Mouse (Mus musculus) lung, embryonic 15.5 days (tissue): ENCODE data around the gene Gm5678. TPM values are rescaled to one million over a fixed set of nuclear protein-coding genes. Genes with fewer than 3 reads are reported as not detected.

Experiments used
- ATAC-seq: fragments of 200-750 bp; cut with Nextera tagmentation; 2 replicates; pipeline ENCODE4 v1.8.0; 2017; ENCODE audit warnings: moderate number of reproducible peaks, borderline replicate concordance; ENCODE audit not compliant: low FRiP score, low TSS enrichment; ENCODE audit errors: extremely low read depth
- H3K27ac ChIP-seq: fragments of 300-500 bp; sonication (generic); 2 replicates; pipeline ENCODE4 v1.5.1; 2015; ENCODE audit warnings: moderate library complexity, mild to moderate bottlenecking, inconsistent platforms
- H3K27me3 ChIP-seq: fragments of 300-500 bp; sonication (generic); 2 replicates; pipeline ENCODE4 v1.6.1; 2015; ENCODE audit warnings: inconsistent platforms
- H3K36me3 ChIP-seq: fragments of 300-500 bp; sonication (generic); 2 replicates; pipeline ENCODE4 v1.6.1; 2015; ENCODE audit warnings: inconsistent platforms
- H3K4me1 ChIP-seq: fragments of 300-500 bp; sonication (generic); 2 replicates; pipeline ENCODE4 v1.6.1; 2015; ENCODE audit warnings: inconsistent platforms
- H3K4me2 ChIP-seq: fragments of 300-500 bp; sonication (generic); 2 replicates; pipeline ENCODE4 v1.6.1; 2015; ENCODE audit warnings: inconsistent platforms, mild to moderate bottlenecking, moderate library complexity
- H3K4me3 ChIP-seq: fragments of 300-500 bp; sonication (generic); 2 replicates; pipeline ENCODE4 v1.5.1; 2015; ENCODE audit warnings: mild to moderate bottlenecking, inconsistent platforms
- H3K9ac ChIP-seq: fragments of 300-500 bp; sonication (generic); 2 replicates; pipeline ENCODE4 v1.6.1; 2015; ENCODE audit warnings: inconsistent platforms
- H3K9me3 ChIP-seq: fragments of 300-500 bp; sonication (generic); 2 replicates; pipeline ENCODE4 v1.6.1; 2016; ENCODE audit warnings: inconsistent platforms
- WGBS: fragments of 180-500 bp; shearing (Covaris S2); methylation state at CpG from one replicate; pipeline ENCODE4 v1.1.7; 2015; 5-methylcytosine and 5-hydroxymethylcytosine counted together
- polyA plus RNA-seq: library from polyadenylated mRNA; unstranded; fragments of >200 nt; fragmentation: Nextera tagmentation; extraction: Ambion mirVana; gene quantifications from 2 replicates; pipeline ENCODE4 v1.2.1, GENCODE M21; 2015

Gene Gm5678
- polyA plus RNA-seq = not detected in 2 replicates

DNA sequence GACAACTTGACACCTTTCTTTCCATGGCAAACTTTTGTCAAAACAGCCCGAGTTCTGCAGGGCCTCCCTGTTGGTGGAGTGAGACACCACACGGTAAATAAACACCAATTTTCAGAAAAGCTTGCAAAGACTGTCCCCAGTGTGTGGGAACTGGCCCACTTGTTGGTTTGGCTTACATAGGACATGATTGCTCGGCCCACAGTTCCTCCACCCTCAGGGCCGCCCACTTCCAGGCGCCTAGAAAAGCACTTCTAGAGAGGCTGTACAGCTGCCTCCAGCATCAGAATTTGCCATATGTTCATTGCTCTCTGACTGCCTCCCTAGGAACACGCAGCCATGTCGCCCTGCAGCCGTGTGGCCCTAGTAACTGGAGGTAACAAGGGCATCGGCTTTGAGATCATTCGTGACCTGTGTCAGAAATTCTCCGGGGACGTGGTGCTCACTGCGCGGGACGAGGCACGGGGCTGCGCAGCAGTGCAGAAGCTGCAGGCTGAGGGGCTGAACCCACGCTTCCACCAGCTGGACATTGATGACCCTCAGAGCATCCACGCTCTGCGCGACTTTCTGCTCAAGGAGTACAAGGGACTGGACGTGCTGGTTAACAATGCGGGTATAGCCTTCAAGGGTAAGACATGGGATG is at the start of gene Gm5678:
TSS of gene Gm5678 (plus strand) at position 337 of the 640 bp plus-strand sequence.
- WGBS = 74% methylated on average over 23 of the region's 23 CpGs
- no peak for ATAC-seq
- no peak within 1 kb of the TSS for H3K27ac ChIP-seq
- H3K4me3 ChIP-seq = no peak within 1 kb of the TSS
- no peaks in the 10 kb centered on the region for H3K4me1 ChIP-seq
- no peaks in the 10 kb centered on the region for H3K9me3 ChIP-seq
- no peak within 1 kb of the TSS for H3K4me2 ChIP-seq
- H3K9ac ChIP-seq = no peak within 1 kb of the TSS
- no peaks in the 10 kb centered on the region; the same call in 1 of the 2 replicates for H3K27me3 ChIP-seq
- no peaks in the 10 kb centered on the region for H3K36me3 ChIP-seq

DNA sequence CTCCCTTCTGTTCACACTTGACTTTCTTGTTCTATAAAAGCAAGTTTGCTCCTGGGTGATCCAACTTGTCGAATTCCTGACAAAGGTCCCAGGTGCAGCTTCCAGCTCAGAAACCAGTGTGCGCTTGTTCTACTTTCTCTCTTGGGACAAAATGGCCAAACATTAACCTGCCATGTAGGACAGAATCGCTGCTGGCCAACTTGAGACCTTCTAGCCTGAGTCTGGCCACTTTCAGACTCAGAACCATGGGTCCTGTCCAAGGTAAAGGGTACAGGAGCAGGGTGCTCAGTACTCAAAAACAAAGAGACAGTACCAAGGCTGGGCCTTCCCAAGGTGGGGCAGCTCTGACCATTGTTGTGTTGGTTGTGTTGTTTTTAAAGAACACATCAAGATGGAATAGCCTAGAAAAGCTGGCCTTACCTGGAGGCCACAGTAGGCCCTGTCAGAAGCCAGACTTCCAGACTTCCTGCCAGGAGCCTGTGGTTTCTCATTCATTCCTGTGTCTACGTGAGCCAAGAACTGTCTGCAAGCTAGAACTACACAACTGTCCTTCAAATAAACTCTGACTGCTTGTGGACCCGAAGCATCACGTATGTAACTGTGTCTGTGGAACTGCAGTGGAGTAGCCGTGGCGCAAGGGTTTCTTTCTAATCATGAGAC is 49.4 kb upstream of the Gm5678 start:
- no peaks in the 10 kb centered on the region for H3K9me3 ChIP-seq
- H3K27ac ChIP-seq = no peak overlapping the region
- no peak overlapping the region for H3K4me2 ChIP-seq
- no peak overlapping the region for H3K9ac ChIP-seq
- H3K36me3 ChIP-seq = no peaks in the 10 kb centered on the region
- no peaks in the 10 kb centered on the region for H3K27me3 ChIP-seq
- WGBS = 79% methylated on average over 8 of the region's 8 CpGs
- peaks cover 16% of the 10 kb centered on the region; the same call in 1 of the 2 replicates for H3K4me1 ChIP-seq
- ATAC-seq = no peak
- H3K4me3 ChIP-seq = no peak overlapping the region

DNA sequence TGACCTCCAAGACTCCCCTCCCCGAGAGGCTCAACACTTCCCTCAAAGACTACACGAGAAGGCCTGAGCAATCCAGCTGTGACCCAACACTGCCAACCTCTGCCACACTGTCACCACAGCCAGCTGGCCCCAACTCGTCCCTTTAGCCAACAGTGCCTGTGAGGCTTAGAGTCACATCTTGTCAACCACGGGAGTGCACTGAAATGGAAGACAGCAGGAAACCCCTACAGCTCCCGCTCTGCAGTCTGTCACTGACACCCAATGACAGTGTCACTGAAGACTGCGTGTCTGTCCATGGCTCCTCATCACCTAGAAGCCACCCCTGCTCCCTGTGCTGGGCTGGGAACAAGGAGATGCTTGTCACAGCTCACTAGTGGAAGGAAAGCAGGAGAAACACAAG is 46.8 kb upstream of the Gm5678 start:
- WGBS = 30% methylated on average over 6 of the region's 6 CpGs
- Histone ChIP-seq H3K36me3 (no peaks in the 10 kb centered on the region), H3K9me3 (no peaks in the 10 kb centered on the region), H3K4me2 (no peak overlapping the region), H3K4me1 (peaks cover 14% of the 10 kb centered on the region; the same call in 1 of the 2 replicates), H3K27ac (peak overlapping the region; percentile 67), H3K27me3 (no peaks in the 10 kb centered on the region), H3K4me3 (no peak overlapping the region), H3K9ac (no peak overlapping the region)
- ATAC-seq = peak; percentile 96

DNA sequence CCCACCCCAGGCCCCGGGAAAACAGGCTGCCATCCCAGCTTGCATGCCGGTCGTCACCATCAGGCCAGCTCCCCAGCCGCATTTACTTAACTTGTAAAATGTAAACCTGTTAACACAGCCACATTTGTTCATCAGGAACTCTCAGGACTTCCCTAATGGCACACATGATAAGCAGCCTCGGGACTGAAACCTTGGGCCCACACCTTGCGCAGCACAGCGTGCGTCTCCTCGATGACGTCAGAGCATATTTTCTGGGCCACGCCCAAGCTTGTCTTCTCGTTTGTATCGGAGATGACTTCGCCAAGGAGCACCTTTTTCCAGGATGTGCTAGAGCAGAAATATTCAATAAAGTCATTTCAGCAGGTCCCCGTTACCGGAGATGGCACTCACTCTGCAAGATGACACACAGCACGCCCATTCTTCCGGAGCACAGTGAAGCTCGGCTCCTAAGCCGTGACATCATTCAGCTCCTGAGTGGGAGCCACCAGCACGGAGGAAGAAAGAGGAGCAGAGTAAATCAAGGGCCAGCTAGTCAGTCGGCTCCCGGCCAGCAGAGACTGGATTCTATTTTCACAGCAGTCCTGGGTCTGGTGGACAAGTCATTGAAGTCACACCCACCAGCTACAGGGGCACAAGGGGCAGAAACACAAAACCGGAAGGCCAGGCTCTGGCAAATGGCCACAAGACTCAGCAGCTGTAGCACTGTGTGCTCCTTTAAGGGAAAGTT is 42.8 kb upstream of the Gm5678 start:
- H3K4me1 ChIP-seq = peaks cover 15% of the 10 kb centered on the region; the same call in 1 of the 2 replicates
- 80% methylated on average over 24 of the region's 24 CpGs for WGBS
- H3K36me3 ChIP-seq = 0 out of 2 replicates have a peak, but pooled peaks cover 5% of the 10 kb centered on the region
- no peaks in the 10 kb centered on the region for H3K9me3 ChIP-seq
- no peak overlapping the region for H3K9ac ChIP-seq
- no peak overlapping the region for H3K4me3 ChIP-seq
- H3K4me2 ChIP-seq = no peak overlapping the region
- no peaks in the 10 kb centered on the region for H3K27me3 ChIP-seq
- ATAC-seq = no peak
- no peak overlapping the region for H3K27ac ChIP-seq

DNA sequence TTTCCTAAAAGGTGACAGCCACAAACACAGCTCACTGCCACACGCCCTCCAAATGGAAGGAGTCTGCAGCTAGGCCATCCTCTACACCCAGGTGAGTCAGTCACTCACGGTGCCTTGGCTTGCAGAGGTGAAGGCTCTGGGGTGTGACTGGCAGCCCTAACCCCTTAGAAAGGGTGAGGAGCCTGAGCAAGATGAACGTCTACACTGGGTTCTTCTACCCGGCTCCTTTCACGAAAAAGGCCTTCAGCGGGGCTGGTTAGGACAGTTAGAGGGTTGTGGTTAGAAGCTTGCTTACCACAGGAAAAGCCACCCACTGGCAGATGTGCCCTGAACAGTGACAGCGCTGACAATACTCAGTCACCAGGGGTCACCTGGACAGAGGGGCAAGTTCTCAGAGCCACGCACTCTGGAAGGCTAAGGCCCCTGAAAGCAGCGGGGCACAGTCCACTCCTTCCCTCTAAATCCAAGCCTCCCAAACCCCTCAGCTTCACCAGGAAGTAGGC is 42.1 kb upstream of the Gm5678 start:
- ATAC-seq = no peak
- Histone ChIP-seq H3K4me3 (no peak overlapping the region), H3K9me3 (no peaks in the 10 kb centered on the region), H3K9ac (no peak overlapping the region), H3K27ac (no peak overlapping the region), H3K4me2 (no peak overlapping the region), H3K4me1 (peaks cover 13% of the 10 kb centered on the region; the same call in 1 of the 2 replicates), H3K27me3 (no peaks in the 10 kb centered on the region), H3K36me3 (peaks cover 11% of the 10 kb centered on the region; the same call in 1 of the 2 replicates)
- 84% methylated on average over 9 of the region's 9 CpGs for WGBS

DNA sequence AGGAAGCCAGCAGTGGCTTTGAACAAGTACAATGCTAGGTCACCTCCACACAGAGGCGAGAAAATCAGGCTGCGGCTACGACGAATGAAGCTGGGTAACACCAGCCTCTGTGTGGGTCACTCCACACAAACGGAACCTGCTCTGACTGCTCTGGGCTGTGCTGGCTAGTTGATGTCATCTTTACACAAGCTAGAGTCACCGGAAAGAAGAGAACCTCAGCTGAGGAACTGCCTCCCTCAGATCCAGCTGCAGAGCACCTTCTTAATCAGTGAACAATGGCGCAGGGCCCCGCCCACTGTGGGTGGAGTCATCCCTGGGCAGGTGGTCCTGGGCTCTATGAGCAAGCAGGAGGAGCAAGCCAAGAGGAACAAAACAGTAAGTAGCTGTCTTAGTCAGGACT is 41.5 kb upstream of the Gm5678 start:
- no peak for ATAC-seq
- H3K27me3 ChIP-seq = no peaks in the 10 kb centered on the region
- peaks cover 11% of the 10 kb centered on the region; the same call in 1 of the 2 replicates for H3K36me3 ChIP-seq
- H3K4me3 ChIP-seq = no peak overlapping the region
- no peak overlapping the region for H3K27ac ChIP-seq
- H3K4me1 ChIP-seq = 0 out of 2 replicates have a peak, but pooled peaks cover 10% of the 10 kb centered on the region
- WGBS = 64% methylated on average over 8 of the region's 8 CpGs
- H3K9ac ChIP-seq = no peak overlapping the region
- no peaks in the 10 kb centered on the region for H3K9me3 ChIP-seq
- H3K4me2 ChIP-seq = no peak overlapping the region

DNA sequence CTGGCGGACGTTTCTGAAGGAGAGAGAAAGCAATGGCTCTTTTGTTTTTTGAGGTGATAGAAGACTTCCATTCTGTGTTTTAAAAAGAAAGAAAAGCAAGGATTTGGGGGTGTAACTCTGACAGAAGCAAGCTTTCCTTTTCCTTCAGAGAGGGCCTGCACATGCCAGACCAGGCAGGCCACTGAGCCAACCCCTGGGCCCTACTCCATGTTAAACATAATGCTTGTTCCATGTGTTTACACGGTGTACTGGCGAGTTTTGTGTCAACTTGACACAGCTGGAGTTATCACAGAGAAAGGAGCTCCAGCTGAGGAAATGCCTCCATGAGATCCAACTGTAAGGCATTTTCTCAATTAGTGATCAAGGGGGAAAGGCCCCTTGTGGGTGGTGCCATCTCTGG is 39.6 kb upstream of the Gm5678 start:
- no peaks in the 10 kb centered on the region for H3K27me3 ChIP-seq
- 67% methylated on average over 4 of the region's 4 CpGs for WGBS
- peaks cover 11% of the 10 kb centered on the region; the same call in 1 of the 2 replicates for H3K36me3 ChIP-seq
- H3K9ac ChIP-seq = no peak overlapping the region
- no peak for ATAC-seq
- H3K27ac ChIP-seq = no peak overlapping the region
- no peak overlapping the region for H3K4me2 ChIP-seq
- H3K9me3 ChIP-seq = no peaks in the 10 kb centered on the region
- H3K4me3 ChIP-seq = no peak overlapping the region
- H3K4me1 ChIP-seq = 0 out of 2 replicates have a peak, but pooled peaks cover 10% of the 10 kb centered on the region

DNA sequence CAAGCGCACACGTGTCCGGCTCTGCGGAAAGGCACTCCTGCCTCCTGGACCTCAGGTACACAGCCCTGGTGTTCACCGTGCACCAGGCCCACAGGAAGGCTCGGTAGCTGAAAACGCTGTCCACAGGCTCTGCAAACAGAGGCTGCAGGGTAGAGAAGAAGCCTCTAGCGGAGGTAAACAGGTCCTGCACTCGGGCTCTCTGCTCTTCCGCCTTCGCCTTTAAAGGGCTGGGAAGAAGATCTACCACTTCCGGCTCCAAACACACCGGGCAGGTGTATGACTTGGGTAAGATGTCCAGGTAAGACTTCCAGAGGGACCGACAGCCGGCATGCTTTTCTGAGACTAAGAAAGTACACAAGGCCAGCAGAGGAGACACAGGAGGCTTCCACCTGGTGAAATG is 37.0 kb upstream of the Gm5678 start:
- ATAC-seq = no peak
- H3K36me3 ChIP-seq = peaks cover 11% of the 10 kb centered on the region; the same call in 1 of the 2 replicates
- WGBS = 77% methylated on average over 15 of the region's 15 CpGs
- no peaks in the 10 kb centered on the region for H3K9me3 ChIP-seq
- H3K4me1 ChIP-seq = 0 out of 2 replicates have a peak, but pooled peaks cover 10% of the 10 kb centered on the region
- no peaks in the 10 kb centered on the region for H3K27me3 ChIP-seq
- H3K27ac ChIP-seq = no peak overlapping the region
- H3K9ac ChIP-seq = no peak overlapping the region
- H3K4me3 ChIP-seq = no peak overlapping the region
- no peak overlapping the region for H3K4me2 ChIP-seq

DNA sequence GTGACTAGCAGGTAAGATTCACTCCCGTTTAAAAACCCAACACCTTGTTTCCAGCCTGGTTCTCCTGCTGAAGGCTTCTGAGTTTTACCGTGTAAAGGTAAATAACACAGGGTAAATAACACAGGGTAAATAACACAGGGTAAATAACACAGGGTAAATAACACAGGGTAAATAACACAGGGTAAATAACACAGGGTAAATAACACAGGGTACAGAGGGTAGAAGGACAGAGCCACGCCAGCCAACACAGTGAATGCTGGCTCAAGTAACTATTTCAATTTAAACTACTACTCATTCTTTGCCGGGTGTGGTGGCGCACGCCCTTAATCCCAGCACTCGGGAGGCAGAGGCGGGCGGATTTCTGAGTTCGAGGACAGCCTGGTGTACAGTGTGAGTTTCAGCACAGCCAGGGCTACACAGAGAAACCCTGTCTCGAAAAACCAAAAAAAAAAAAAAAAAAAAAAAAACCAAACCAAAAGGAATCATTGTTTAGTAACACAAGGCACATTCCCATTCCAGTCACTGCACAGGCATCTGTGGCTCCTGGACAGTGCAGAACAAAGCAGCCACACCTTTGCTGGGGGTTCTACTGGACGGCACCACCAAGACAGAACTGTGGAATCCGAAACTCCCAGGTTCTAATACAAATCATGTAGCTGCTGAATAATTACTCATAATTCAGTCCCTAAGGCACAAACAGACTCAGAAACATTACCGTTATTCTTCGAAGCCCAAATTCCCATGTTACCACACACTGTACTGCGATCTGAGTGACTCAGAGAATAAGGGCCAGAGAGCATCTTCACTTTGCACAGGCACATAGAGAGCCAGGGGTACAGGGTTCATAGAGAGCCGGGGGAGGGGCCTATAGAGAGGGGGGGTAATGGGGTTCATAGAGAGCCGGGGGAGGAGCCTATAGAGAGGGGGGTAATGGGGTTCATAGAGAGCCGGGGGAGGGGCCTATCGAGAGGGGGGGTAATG is 36.2 kb upstream of the Gm5678 start:
- H3K4me1 ChIP-seq = 0 out of 2 replicates have a peak, but pooled peaks cover 10% of the 10 kb centered on the region
- H3K27me3 ChIP-seq = no peaks in the 10 kb centered on the region
- 89% methylated on average over 19 of the region's 20 CpGs for WGBS
- no peak overlapping the region for H3K9ac ChIP-seq
- H3K36me3 ChIP-seq = peaks cover 11% of the 10 kb centered on the region; the same call in 1 of the 2 replicates
- no peaks in the 10 kb centered on the region for H3K9me3 ChIP-seq
- no peak overlapping the region for H3K4me3 ChIP-seq
- no peak overlapping the region for H3K27ac ChIP-seq
- ATAC-seq = no peak
- no peak overlapping the region for H3K4me2 ChIP-seq

DNA sequence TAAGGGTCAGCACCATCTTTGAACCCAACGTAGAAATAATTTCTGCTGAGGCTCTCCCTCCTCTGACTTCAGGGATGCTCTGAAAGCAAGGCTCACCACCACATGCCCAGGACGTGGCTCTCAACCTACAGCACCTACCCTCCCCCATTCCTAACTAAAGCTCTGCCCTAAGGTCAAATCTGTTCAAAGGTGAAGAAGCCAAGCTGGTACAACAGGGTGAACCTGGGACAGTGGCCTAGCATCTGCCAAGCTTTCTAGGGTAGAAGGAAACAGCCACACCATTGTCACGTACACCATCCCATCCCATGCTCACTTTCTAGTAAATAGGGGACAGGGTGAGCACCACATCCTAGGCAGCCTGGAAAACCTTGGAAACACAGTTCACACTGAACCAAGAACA is 35.2 kb upstream of the Gm5678 start:
- H3K4me2 ChIP-seq = no peak overlapping the region
- 0 out of 2 replicates have a peak, but pooled peaks cover 6% of the 10 kb centered on the region for H3K4me1 ChIP-seq
- no peaks in the 10 kb centered on the region for H3K27me3 ChIP-seq
- H3K36me3 ChIP-seq = peaks cover 11% of the 10 kb centered on the region; the same call in 1 of the 2 replicates
- 93% methylated on average over 3 of the region's 3 CpGs for WGBS
- no peak overlapping the region for H3K9ac ChIP-seq
- H3K9me3 ChIP-seq = no peaks in the 10 kb centered on the region
- no peak overlapping the region for H3K27ac ChIP-seq
- H3K4me3 ChIP-seq = no peak overlapping the region
- no peak for ATAC-seq

DNA sequence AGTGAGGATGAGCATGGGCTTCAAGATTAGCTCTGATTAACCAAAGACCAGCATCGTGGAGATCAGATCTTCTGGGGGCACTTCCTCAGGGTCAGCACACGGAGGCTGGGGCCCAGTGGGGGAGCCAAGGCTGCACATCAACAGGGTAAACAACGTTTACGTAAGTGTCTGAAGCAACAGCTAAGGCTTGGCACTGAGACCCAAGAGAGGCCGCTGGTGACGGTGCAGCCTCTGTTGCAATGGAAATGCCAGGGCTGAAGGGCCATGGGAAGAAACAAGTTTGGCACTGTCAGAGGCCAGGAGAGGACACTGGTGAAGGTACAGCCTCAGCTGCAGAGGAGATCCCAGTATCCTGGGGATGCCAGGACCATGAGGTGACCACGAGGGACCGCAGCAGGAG is 34.5 kb upstream of the Gm5678 start:
- Histone ChIP-seq H3K36me3 (peaks cover 14% of the 10 kb centered on the region), H3K4me2 (no peak overlapping the region), H3K27ac (no peak overlapping the region), H3K27me3 (no peaks in the 10 kb centered on the region), H3K4me3 (no peak overlapping the region), H3K4me1 (no peaks in the 10 kb centered on the region), H3K9ac (no peak overlapping the region), H3K9me3 (no peaks in the 10 kb centered on the region)
- WGBS = 84% methylated on average over 8 of the region's 8 CpGs
- no peak for ATAC-seq
